In the genomic region with DNA sequence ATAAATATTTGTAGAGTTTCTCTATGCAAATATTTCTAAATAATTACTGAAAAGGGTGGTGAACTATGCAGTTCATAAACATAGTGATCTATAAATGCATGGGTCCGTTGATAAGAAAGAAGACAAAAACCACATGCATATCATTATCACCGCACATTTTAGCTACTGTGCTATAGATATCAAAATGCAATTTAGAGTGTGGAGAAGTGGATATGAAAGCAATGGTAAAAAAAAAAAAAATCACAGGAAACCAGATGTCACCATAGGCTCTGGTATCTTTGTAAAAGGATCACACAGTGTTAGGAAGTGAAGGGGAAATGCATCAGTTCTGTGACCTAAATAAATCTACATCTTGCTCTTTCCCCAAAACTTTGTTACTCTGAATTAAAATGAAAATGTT, we compare ENCODE assay signal across 26 mouse cellular contexts.
A peak's percentile ranks its signal among the peaks of the same experiment; 100 is the strongest.
DNase-seq lines count a peak whose midpoint lies in the region; ATAC-seq and TF ChIP-seq lines count a peak whose summit lies in the region.
"Had no signal": no experiment of that assay in that cellular context is flagged by ENCODE, and none has a peak within 500 bp of the region (broad histone marks: within the 10 kb centered on the region; RNA-seq: fewer than 3 reads in every experiment).

No protein-coding gene starts in this region.

- TF ChIP-seq EP300 in MEL (IDR thresholded peaks at IDR 0.05; ENCODE audit: low read depth in 1 of 2, low read length in 2 of 2): peak; percentile 98 to 99

- no peak overlapping the region for H3K4me3 ChIP-seq in liver, embryonic 15.5 days (replicated peaks)
- H3K4me3 ChIP-seq in MEL (ENCODE audit: control insufficient read depth in 1 of 2, insufficient read depth in 1 of 2, low read depth in 2 of 2, low read length in 2 of 2): no peak overlapping the region
- no peak overlapping the region for H3K4me3 ChIP-seq in hindbrain, embryonic 14.5 days (replicated peaks; ENCODE audit: low read length)
- H3K4me3 ChIP-seq: embryonic facial prominence, embryonic 12.5 days; embryonic facial prominence, embryonic 15.5 days; heart, adult 2 months; heart, embryonic 10.5 days; hindbrain, embryonic 12.5 days; intestine, embryonic 15.5 days had no signal

- no peak; the same call in 1 of the 2 replicates for TF ChIP-seq RAD21 in MEL (IDR thresholded peaks at IDR 0.05; ENCODE audit: low read depth, low read length)

- TF ChIP-seq CTCF in MEL (IDR thresholded peaks at IDR 0.05 in 2 of 3, conservative IDR thresholded peaks at IDR 0.05 in 1 of 3; ENCODE audit: control insufficient read depth in 1 of 3, insufficient read depth in 1 of 3, low read depth in 2 of 3, low read length in 3 of 3, poor library complexity in 1 of 3, severe bottlenecking in 1 of 3): no peak

- no peaks in the 10 kb centered on the region for H3K27me3 ChIP-seq in liver, embryonic 15.5 days
- H3K27me3 ChIP-seq in MEL (ENCODE audit: control insufficient read depth in 1 of 2, insufficient read depth in 2 of 2, low read length in 2 of 2): no peaks in the 10 kb centered on the region
- no peaks in the 10 kb centered on the region for H3K27me3 ChIP-seq in hindbrain, embryonic 14.5 days (ENCODE audit: control insufficient read depth, insufficient read depth, low read length)
- H3K27me3 ChIP-seq: CH12.LX; embryonic facial prominence, embryonic 12.5 days; embryonic facial prominence, embryonic 15.5 days; hindbrain, embryonic 12.5 days; intestine, embryonic 15.5 days had no signal

- 21% methylated on average over 2 of the region's 2 CpGs for WGBS in liver, embryonic 15.5 days (ENCODE audit: insufficient replicate concordance)
- WGBS in hindbrain, embryonic 14.5 days: 91% methylated on average over 2 of the region's 2 CpGs

- H3K9me3 ChIP-seq in liver, embryonic 15.5 days (replicated peaks): no peaks in the 10 kb centered on the region
- H3K9me3 ChIP-seq in MEL (replicated peaks; ENCODE audit: insufficient read depth, low read length): no peaks in the 10 kb centered on the region
- H3K9me3 ChIP-seq in hindbrain, embryonic 14.5 days (ENCODE audit: control insufficient read depth, low read length): no peaks in the 10 kb centered on the region
- H3K9me3 ChIP-seq: embryonic facial prominence, embryonic 12.5 days; embryonic facial prominence, embryonic 15.5 days; heart, embryonic 10.5 days; hindbrain, embryonic 12.5 days; intestine, embryonic 15.5 days had no signal

- H3K4me2 ChIP-seq in liver, embryonic 15.5 days: no peak overlapping the region
- no peak overlapping the region for H3K4me2 ChIP-seq in hindbrain, embryonic 14.5 days (replicated peaks)
- H3K4me2 ChIP-seq: embryonic facial prominence, embryonic 12.5 days; embryonic facial prominence, embryonic 15.5 days; hindbrain, embryonic 12.5 days; intestine, embryonic 15.5 days had no signal

- H3K36me3 ChIP-seq in liver, embryonic 15.5 days (replicated peaks): no peaks in the 10 kb centered on the region
- no peaks in the 10 kb centered on the region; a peak in 1 of 4 replicates for H3K36me3 ChIP-seq in MEL (ENCODE audit: control insufficient read depth in 1 of 2, insufficient read depth in 2 of 2, low read length in 2 of 2)
- H3K36me3 ChIP-seq in hindbrain, embryonic 14.5 days (replicated peaks; ENCODE audit: control insufficient read depth, insufficient read depth): no peaks in the 10 kb centered on the region
- H3K36me3 ChIP-seq: embryonic facial prominence, embryonic 12.5 days; embryonic facial prominence, embryonic 15.5 days; G1E; heart, embryonic 10.5 days; hindbrain, embryonic 12.5 days; intestine, embryonic 15.5 days had no signal

- ATAC-seq in liver, embryonic 15.5 days (ENCODE audit: insufficient read depth): peak; percentile 25; the same call in 1 of the 2 replicates
- ATAC-seq in common myeloid progenitor, adult 5-6 weeks (replicated peaks; ENCODE audit: low read depth, poor library complexity, severe bottlenecking): peak; percentile 52
- ATAC-seq in hindbrain, embryonic 14.5 days (ENCODE audit: low FRiP score): no peak
- ATAC-seq: activated CD4-positive, CD25-positive, alpha-beta regulatory T cell, adult 4 months; forebrain, embryonic 14.5 days; forebrain, postnatal 0 days; hindbrain, embryonic 16.5 days; intestine, embryonic 15.5 days had no signal

- TF ChIP-seq POLR2A in MEL (IDR thresholded peaks at IDR 0.05; ENCODE audit: control insufficient read depth in 1 of 2, insufficient read depth in 1 of 2, low read depth in 1 of 2, low read length in 2 of 2, poor library complexity in 1 of 2): no peak

- no peaks in the 10 kb centered on the region for H3K4me1 ChIP-seq in liver, embryonic 15.5 days (replicated peaks)
- H3K4me1 ChIP-seq in MEL (ENCODE audit: control insufficient read depth in 1 of 2, insufficient read depth in 2 of 2, low read length in 2 of 2): peaks cover 0 to 3% of the 10 kb centered on the region in 2 experiments; a peak in 2 of 4 replicates
- H3K4me1 ChIP-seq in hindbrain, embryonic 14.5 days (replicated peaks; ENCODE audit: control insufficient read depth, insufficient read depth, low read length): no peaks in the 10 kb centered on the region
- H3K4me1 ChIP-seq: embryonic facial prominence, embryonic 12.5 days; embryonic facial prominence, embryonic 15.5 days; heart, embryonic 10.5 days; hindbrain, embryonic 12.5 days; intestine, embryonic 15.5 days had no signal

- DNase-seq in liver (no peak), MEL (ENCODE audit: low read depth, low spot score) (peak; percentile 69)
- DNase-seq in telencephalon, adult 2 months (ENCODE audit: low read depth, low spot score): peak; percentile 39
- DNase-seq in hindbrain, embryonic 14.5 days (ENCODE audit: low spot score): no peak
- no peak for DNase-seq in B cell, adult 2 months
- DNase-seq: adrenal gland, adult 8-10 months; adrenal gland, postnatal 25 days; cerebellum, adult 18-20 months; cerebellum, adult 9-10 months; cerebellum, postnatal 14 days; forebrain, postnatal 0 days; gastrocnemius, postnatal 10 days; gastrocnemius, postnatal 36 days; heart, adult 2 months had no signal

- no peak overlapping the region for H3K27ac ChIP-seq in liver, embryonic 15.5 days (replicated peaks)
- no peak overlapping the region for H3K27ac ChIP-seq in MEL (ENCODE audit: control insufficient read depth, low read depth, low read length)
- no peak overlapping the region for H3K27ac ChIP-seq in hindbrain, embryonic 14.5 days
- H3K27ac ChIP-seq: embryonic facial prominence, embryonic 12.5 days; embryonic facial prominence, embryonic 15.5 days; heart, adult 2 months; heart, embryonic 10.5 days; hindbrain, embryonic 12.5 days; intestine, embryonic 15.5 days had no signal

- no peaks in the 10 kb centered on the region for H3K79me2 ChIP-seq in MEL (ENCODE audit: control insufficient read depth, insufficient read depth, low read length, poor library complexity)

- no peak overlapping the region for H3K9ac ChIP-seq in liver, embryonic 15.5 days
- no peak overlapping the region for H3K9ac ChIP-seq in MEL (ENCODE audit: control insufficient read depth, low read depth, low read length, poor library complexity, severe bottlenecking)
- no peak overlapping the region for H3K9ac ChIP-seq in hindbrain, embryonic 14.5 days
- H3K9ac ChIP-seq: embryonic facial prominence, embryonic 12.5 days; embryonic facial prominence, embryonic 15.5 days; forebrain, postnatal 0 days; hindbrain, embryonic 12.5 days; intestine, embryonic 15.5 days had no signal

TF ChIP-seq in MEL, 35 proteins besides CTCF, POLR2A, EP300 and RAD21 (continues in another document):
- TF ChIP-seq MAX (IDR thresholded peaks at IDR 0.05; ENCODE audit: low read length): no peak
- TF ChIP-seq SIN3A (IDR thresholded peaks at IDR 0.05; ENCODE audit: low read length): peak; percentile 40; the same call in 1 of the 2 replicates
- TF ChIP-seq ZC3H11A (IDR thresholded peaks at IDR 0.05; ENCODE audit: low read depth, low read length): 0 out of 2 replicates have a peak, but pooled peaks have one; percentile 16
- TF ChIP-seq ELF1 (IDR thresholded peaks at IDR 0.05; ENCODE audit: low read depth, low read length): no peak
- TF ChIP-seq ZKSCAN1 (IDR thresholded peaks at IDR 0.05; ENCODE audit: low read depth, low read length): no peak; the same call in 1 of the 2 replicates
- TF ChIP-seq GATA1 (IDR thresholded peaks at IDR 0.05; ENCODE audit: low read depth, low read length): peak; percentile 95
- peak; percentile 98 for TF ChIP-seq RCOR1 (IDR thresholded peaks at IDR 0.05; ENCODE audit: low read depth, low read length)
- peak; percentile 44; the same call in 1 of the 2 replicates for TF ChIP-seq BHLHE40 (IDR thresholded peaks at IDR 0.05; ENCODE audit: borderline replicate concordance, low read depth, low read length)
- TF ChIP-seq USF2 (IDR thresholded peaks at IDR 0.05; ENCODE audit: borderline replicate concordance in 1 of 2, insufficient read depth in 1 of 2, low read depth in 1 of 2, low read length in 2 of 2): no peak
- TF ChIP-seq MEF2A (IDR thresholded peaks at IDR 0.05; ENCODE audit: extremely low read depth, insufficient replicate concordance, low read depth, low read length, poor library complexity, severe bottlenecking): peak; percentile 76; the same call in 1 of the 2 replicates
- no peak for TF ChIP-seq POLR2AphosphoS2 (IDR thresholded peaks at IDR 0.05; ENCODE audit: low read length)
- peak; percentile 98 for TF ChIP-seq TCF12 (IDR thresholded peaks at IDR 0.05; ENCODE audit: low read depth, low read length)
- TF ChIP-seq ETS1 (IDR thresholded peaks at IDR 0.05; ENCODE audit: low read depth, low read length): peak; percentile 88
- TF ChIP-seq SMC3 (IDR thresholded peaks at IDR 0.05; ENCODE audit: low read depth, low read length): no peak
- peak; percentile 57 for TF ChIP-seq TAL1 (IDR thresholded peaks at IDR 0.05; ENCODE audit: low read length)
- no peak for TF ChIP-seq KAT2A (conservative IDR thresholded peaks at IDR 0.05; ENCODE audit: low read depth, low read length)
- TF ChIP-seq ZNF384 (IDR thresholded peaks at IDR 0.05; ENCODE audit: low read depth, low read length): peak; percentile 97
- peak; percentile 28; the same call in 1 of the 2 replicates for TF ChIP-seq MXI1 (IDR thresholded peaks at IDR 0.05; ENCODE audit: low read depth, low read length)
- TF ChIP-seq GABPA (IDR thresholded peaks at IDR 0.05; ENCODE audit: low read depth, low read length): no peak
- peak; percentile 49; the same call in 1 of the 2 replicates for TF ChIP-seq MYB (IDR thresholded peaks at IDR 0.05; ENCODE audit: low read depth, low read length)
- no peak; the same call in 1 of the 2 replicates for TF ChIP-seq CHD2 (IDR thresholded peaks at IDR 0.05; ENCODE audit: low read length)
- TF ChIP-seq CHD1 (IDR thresholded peaks at IDR 0.05; ENCODE audit: low read depth, low read length): no peak
- no peak for TF ChIP-seq NELFE (IDR thresholded peaks at IDR 0.05; ENCODE audit: low read depth, low read length)
- peak; percentile 71; the same call in 1 of the 2 replicates for TF ChIP-seq MYC (IDR thresholded peaks at IDR 0.05; ENCODE audit: low read depth, low read length)
- no peak for TF ChIP-seq NRF1 (IDR thresholded peaks at IDR 0.05; ENCODE audit: insufficient read depth, low read depth, low read length, poor library complexity, severe bottlenecking)
- TF ChIP-seq USF1 (IDR thresholded peaks at IDR 0.05; ENCODE audit: low read depth, low read length): no peak

Comparison
In these comparisons a context has a peak if more than half of its experiments do, and no peak if none do; other contexts are left out.
1. DNase-seq: peak in MEL (single experiment) and telencephalon, adult 2 months (single experiment); none in liver (single experiment), hindbrain, embryonic 14.5 days (single experiment) and B cell, adult 2 months (0 of 2).